Mouse (Mus musculus) right cerebral cortex, postnatal 10 days (tissue): ENCODE data around the gene Galk2.

Experiments
- DNase-seq, 2 experiments: peaks; one replicate each; pipeline ENCODE4 v3.0.0; 2021; ENCODE audit warnings: low spot score in 2 of 2

Gene Galk2

GRCm38 (mm10) chr2:125858521-125859280 is at the start of gene Galk2, which contains the start of gene Cops2:
Gene Galk2, plus strand, starts transcription at chr2:125859109.
Gene Cops2, minus strand, starts transcription at chr2:125859139.
- DNase-seq = peak; percentile 98

DNA sequence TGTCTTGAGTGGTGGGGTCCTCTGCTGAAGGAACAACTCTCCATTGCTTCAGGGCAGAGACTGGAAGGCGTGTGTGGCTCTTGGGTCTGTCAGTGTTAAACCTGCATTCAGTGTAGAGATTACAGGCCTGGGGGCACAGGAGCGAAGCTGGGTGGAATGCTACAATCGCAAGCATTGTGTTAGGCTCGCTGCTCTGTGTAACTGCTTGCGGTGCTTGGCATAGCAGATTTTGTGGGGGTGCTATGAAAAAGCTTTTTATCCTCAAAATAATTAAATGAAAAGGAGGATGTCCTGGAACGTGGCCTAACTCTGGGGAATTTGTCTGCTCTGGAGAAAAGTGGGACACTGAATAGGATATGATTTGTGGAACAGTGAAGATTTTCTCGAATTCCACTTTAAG is 49.4 kb upstream of the Galk2 start:
- peak; percentile 55 to 57 for DNase-seq

- no peak for DNase-seq
Observed at GRCm38 (mm10) chr2:125811332-125811731, 47.6 kb upstream of the Galk2 start.

- no peak for DNase-seq
Observed at GRCm38 (mm10) chr2:125813972-125814595, 44.8 kb upstream of the Galk2 start.

DNA sequence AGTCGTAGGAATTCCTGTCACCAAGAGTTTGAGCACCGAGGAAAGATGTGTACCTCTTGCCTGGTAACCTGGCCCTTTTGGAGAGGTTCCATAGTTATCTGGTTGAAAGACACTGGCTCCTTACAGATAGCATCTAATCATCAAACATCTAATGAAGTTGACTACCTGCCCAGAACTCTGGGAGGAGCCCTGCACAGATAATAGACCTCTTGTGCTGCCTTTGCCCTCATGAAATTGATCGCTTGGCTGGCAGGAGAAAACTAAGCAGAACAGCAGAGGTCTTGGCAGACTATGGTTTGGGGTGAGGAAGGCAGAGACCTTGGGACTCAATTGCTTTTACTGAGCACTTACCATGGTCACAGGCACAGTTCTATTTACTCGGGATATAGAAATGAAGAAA is 38.5 kb upstream of the Galk2 start:
- no peak for DNase-seq

DNA sequence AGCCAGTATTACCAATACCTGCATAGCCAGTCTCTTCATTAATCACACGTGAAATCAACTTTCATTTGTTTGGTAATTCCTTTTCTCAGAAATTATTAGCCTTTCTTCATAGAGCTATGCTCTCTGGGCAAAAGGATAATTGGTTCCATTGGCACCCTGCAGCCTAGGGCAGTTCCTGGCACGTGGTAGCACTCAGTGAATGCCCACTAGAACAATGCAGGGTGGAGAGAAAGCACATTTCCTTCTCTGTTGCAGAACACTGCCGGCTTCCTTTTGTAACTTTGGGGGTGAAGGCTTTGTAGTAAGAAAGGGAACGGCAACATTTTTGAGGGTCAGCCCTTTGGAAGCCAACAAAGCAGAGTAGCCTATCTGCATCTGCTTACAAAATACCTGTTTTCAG is 32.7 kb upstream of the Galk2 start:
- DNase-seq = no peak

DNA sequence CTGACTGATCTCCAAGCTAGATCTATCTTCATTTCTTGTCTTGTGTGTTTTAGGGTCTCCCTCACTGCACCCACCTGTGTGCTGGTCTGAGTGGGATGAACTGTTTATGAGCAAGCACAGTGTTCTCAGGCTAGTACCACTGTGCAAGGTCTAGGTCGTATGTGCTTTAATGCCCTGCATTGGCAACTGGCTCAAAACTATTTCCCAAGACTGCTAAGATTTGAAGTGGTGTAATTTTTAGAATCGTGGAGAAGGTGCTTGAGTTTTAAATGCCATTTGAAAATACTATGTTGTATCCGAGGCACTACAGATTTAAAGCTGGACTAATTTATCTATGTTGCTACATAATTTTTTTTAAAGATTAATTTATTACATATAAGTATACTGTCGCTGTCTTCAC is 31.0 kb upstream of the Galk2 start:
- no peak for DNase-seq

- no peak for DNase-seq
Observed at GRCm38 (mm10) chr2:125829924-125830323, 29.0 kb upstream of the Galk2 start.

DNA sequence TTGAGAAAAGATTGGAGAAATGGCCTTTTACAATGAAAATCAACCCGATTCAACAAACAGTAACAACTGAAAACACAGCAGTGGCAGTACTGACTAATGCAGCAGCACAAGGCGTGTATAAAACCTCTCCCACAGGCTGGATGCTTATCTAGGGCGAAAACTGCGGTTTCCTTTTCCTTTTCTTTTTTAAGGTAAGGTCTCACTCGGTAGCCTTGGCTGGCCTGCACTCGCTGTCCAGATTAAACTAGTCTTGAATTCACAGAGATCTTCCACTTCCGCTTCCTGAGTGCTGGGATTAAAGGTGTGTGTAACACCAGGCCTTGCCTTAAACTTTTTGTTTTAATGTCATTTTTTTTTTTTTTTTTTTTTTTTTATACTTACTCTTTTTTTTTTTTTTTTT is 20.8 kb upstream of the Galk2 start:
- DNase-seq = no peak

GRCm38 (mm10) chr2:125838708-125839284 is 20.1 kb upstream of the Galk2 start:
- no peak for DNase-seq

GRCm38 (mm10) chr2:125851237-125851636 is 7.7 kb upstream of the Galk2 start:
- DNase-seq = no peak

GRCm38 (mm10) chr2:125857707-125858106 is 1.2 kb upstream of the Galk2 start:
- no peak for DNase-seq

- no peak for DNase-seq
Observed at GRCm38 (mm10) chr2:125863799-125864198, 4.9 kb downstream of the Galk2 start.

- DNase-seq = no peak
Observed at GRCm38 (mm10) chr2:125864551-125864950, 5.6 kb downstream of the Galk2 start.

DNA sequence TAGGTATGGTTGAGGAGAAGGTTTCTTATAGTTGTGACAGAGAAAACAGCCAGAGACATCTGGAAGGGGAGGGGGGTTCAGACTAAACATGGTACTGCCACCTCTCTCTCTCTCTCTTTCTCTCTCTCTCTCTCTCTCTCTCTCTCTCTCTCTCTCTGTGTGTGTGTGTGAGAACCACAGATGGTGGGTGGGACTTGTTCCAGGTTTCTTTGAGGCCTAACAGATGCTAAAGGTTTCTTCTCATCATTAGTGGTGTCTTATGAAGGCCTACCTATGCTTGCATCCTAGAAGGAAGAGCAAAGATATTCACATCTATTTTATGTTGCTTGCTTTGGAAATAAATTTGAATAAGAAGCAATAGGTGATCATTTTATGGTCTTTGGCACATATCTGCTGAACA is 6.7 kb downstream of the Galk2 start:
- no peak for DNase-seq

GRCm38 (mm10) chr2:125866058-125866740 is 7.3 kb downstream of the Galk2 start:
- peak; percentile 62 to 66 for DNase-seq

- DNase-seq = no peak
Observed at GRCm38 (mm10) chr2:125868301-125868700, 9.4 kb downstream of the Galk2 start.

DNA sequence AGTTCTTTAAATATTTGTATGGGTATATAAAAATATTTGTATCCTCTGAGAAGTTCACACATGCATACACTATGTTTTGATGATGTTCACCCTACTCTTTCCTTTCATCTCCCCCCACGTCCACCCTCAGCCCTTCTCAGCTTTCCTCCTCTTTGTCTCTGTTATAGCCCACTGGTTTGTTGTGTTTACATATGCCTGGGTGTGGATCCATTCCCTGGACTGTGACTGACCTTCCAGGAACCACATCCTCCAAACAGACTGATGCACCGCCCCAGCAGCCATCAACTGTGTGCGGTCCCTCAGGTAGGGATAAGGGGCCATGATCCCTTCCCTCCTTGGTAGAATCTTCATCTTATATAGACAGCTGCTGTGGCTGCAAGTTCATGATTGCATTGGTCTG is 11.2 kb downstream of the Galk2 start:
- DNase-seq = no peak

GRCm38 (mm10) chr2:125885891-125886576 is 27.1 kb downstream of the Galk2 start:
- DNase-seq = no peak

GRCm38 (mm10) chr2:125893096-125893495 is 34.2 kb downstream of the Galk2 start:
- peak in 1 of 2 experiments; percentile 48 for DNase-seq

DNA sequence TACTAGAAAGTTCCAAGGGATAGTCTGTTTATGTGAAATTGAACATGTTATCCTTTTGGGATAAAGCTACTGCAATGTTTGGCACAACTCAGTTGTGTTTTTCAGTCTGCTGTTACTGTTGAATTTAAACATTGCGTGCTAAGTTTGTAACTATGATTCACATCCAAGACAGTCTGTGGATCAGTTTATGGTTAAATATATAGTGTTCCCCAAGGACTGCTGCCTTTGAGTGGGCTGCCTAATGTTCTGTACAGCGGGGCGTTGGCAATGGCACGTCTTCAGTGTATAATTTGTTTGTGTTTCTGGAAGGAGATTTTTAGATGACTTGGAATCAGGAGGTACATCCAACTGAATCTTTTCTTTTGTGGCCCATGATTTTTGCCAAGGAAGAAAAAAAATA is 36.2 kb downstream of the Galk2 start:
- peak in 1 of 2 experiments; percentile 25 for DNase-seq

DNA sequence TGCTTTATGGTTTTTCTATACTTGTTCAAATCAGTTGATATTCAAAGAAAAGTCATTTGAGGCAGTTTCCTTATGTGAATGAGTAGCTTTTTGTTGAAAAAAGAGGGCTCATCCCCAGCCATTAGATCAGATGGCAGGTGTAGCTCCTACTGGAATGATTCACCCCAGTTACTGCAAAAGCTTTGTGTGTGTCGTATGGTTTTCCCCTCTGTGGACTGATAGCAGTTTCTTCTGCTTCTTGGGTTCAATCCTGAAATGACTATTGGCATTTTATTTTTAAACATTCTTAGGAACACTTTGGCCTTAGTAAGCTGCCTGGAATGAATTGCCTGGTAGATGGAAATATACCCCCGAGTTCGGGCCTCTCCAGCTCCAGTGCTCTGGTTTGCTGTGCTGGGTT is 37.4 kb downstream of the Galk2 start:
- no peak for DNase-seq
